Mouse (Mus musculus) small intestine, adult 2 months (tissue): ENCODE results near the gene Olfr1339. TPM values are rescaled to one million over a fixed set of nuclear protein-coding genes. Genes with fewer than 3 reads are reported as not detected.

Experiments
- H3K27ac ChIP-seq: fragments of 200-500 bp; 2 replicates; pipeline ENCODE4 v1.5.1; 2012; ENCODE audit warnings: low read depth, low read length, control low read depth, inconsistent platforms; ENCODE audit not compliant: insufficient read depth
- H3K27me3 ChIP-seq: fragments of 200-500 bp; 2 replicates; pipeline ENCODE4 v1.6.1; 2012; ENCODE audit warnings: mild to moderate bottlenecking, moderate library complexity, low read length, inconsistent platforms; ENCODE audit not compliant: control insufficient read depth, insufficient read depth
- H3K36me3 ChIP-seq: fragments of 200-500 bp; 2 replicates; pipeline ENCODE4 v1.6.1; 2012; ENCODE audit warnings: mild to moderate bottlenecking, low read length, control low read depth, inconsistent platforms; ENCODE audit not compliant: control insufficient read depth, insufficient read depth
- H3K4me1 ChIP-seq: fragments of 200-500 bp; 2 replicates; pipeline ENCODE4 v1.6.1; 2012; ENCODE audit warnings: low read length, inconsistent platforms, mixed read lengths; ENCODE audit not compliant: control insufficient read depth, insufficient read depth, insufficient read length
- H3K4me3 ChIP-seq: fragments of 200-500 bp; 2 replicates; pipeline ENCODE4 v1.5.1; 2012; ENCODE audit warnings: low read depth, mild to moderate bottlenecking, control low read depth, inconsistent platforms, low read length, moderate library complexity
- CTCF ChIP-seq: fragments of 200-500 bp; IDR thresholded peaks from 2 replicates; pipeline ENCODE4 v1.5.1; 2012; ENCODE audit warnings: low read depth, mild to moderate bottlenecking, control low read depth, inconsistent platforms, low read length, moderate library complexity, mixed read lengths; ENCODE audit not compliant: insufficient replicate concordance, insufficient read length; ENCODE audit errors: extremely low read depth
- POLR2A ChIP-seq: fragments of 200-500 bp; IDR thresholded peaks from 2 replicates; pipeline ENCODE4 v1.6.1; 2012; ENCODE audit warnings: low read depth, mild to moderate bottlenecking, control low read depth, inconsistent platforms, low read length, moderate library complexity
- WGBS: fragments of 180-500 bp; shearing (Covaris S2); methylation state at CpG from one replicate; pipeline ENCODE4 v1.1.7; 2018; 5-methylcytosine and 5-hydroxymethylcytosine counted together
- polyA plus RNA-seq: library from polyadenylated mRNA; depleted of rRNA; stranded (reverse); fragments of >200 nt; gene quantifications from 2 replicates; pipeline ENCODE4 v1.2.3, GENCODE M21; 2012; rRNA removed

The Olfr1339 gene
- polyA plus RNA-seq: not detected in 2 replicates

DNA sequence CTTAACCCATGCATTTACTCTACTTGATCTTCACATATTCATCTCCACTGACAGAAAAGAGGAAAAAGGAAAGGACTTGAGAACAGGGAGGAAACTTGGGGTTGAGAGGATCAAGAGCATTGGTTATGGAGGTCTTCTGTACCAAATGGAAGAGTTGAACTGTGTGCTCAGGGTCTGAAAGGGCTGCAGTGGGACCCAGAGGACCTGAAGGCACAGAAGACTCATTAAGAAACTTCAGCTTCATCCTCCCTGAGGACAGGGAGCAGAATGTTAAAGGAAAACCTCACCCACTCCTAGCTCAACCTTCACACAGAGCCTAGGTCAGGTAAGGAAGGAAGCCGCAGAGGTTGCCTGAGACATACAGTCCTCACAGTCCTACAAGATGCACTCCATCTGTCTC is at the start of gene Olfr1339:
TSS of gene Olfr1339 (plus strand) at position 301 of the 400 bp plus-strand sequence.
- Histone ChIP-seq H3K27ac (no peak within 1 kb of the TSS), H3K36me3 (no peaks in the 10 kb centered on the region), H3K4me3 (no peak within 1 kb of the TSS), H3K27me3 (no peaks in the 10 kb centered on the region), H3K4me1 (no peaks in the 10 kb centered on the region)
- 100% methylated on average over 1 of the region's 1 CpGs for WGBS
- TF ChIP-seq CTCF: no peak
- TF ChIP-seq POLR2A: no peak

GRCm38 (mm10) chr4:118687086-118687485 is 44.9 kb upstream of the Olfr1339 start:
- H3K27me3 ChIP-seq: no peaks in the 10 kb centered on the region
- no peaks in the 10 kb centered on the region for H3K4me1 ChIP-seq
- no peak for TF ChIP-seq CTCF
- no peak for TF ChIP-seq POLR2A
- WGBS: 6% methylated on average over 2 of the region's 2 CpGs
- no peaks in the 10 kb centered on the region for H3K36me3 ChIP-seq
- no peak overlapping the region for H3K4me3 ChIP-seq
- H3K27ac ChIP-seq: no peak overlapping the region

DNA sequence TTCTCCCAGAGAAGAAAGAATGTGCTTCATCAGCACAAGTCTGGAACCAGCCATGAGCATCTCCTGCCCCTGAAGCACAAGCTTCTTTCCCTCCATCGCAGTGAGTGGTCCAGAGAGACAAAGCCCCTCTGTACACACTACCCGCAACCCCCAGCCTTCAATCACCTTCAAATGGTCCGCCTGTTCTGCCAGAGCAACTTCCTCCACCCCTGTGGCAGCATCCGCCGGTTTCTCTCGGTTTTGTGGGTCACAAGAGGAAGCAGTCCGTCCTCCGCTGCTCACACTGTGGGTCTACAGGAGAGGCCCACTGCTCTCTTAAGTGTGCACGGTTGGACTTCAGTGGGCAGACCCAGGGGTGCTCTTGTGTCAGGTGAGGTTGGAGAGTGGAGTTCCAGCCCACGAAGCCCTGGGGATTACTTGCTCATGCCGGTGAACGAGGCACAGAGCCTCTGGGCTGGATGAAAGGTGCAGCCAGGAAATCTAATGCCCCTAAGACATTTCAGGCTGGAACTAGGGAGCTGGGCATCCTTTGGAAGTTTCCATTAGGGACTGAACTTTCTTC is 39.5 kb upstream of the Olfr1339 start, which contains the start of gene Olfr1342:
TSS of gene Olfr1342 (minus strand) at position 345 of the 562 bp plus-strand sequence.
- Histone ChIP-seq H3K27me3 (no peaks in the 10 kb centered on the region), H3K36me3 (no peaks in the 10 kb centered on the region), H3K4me1 (no peaks in the 10 kb centered on the region), H3K4me3 (no peak within 1 kb of the TSS), H3K27ac (no peak within 1 kb of the TSS)
- TF ChIP-seq POLR2A (no peak), CTCF (no peak)
- 50% methylated on average over 12 of the region's 12 CpGs for WGBS

DNA sequence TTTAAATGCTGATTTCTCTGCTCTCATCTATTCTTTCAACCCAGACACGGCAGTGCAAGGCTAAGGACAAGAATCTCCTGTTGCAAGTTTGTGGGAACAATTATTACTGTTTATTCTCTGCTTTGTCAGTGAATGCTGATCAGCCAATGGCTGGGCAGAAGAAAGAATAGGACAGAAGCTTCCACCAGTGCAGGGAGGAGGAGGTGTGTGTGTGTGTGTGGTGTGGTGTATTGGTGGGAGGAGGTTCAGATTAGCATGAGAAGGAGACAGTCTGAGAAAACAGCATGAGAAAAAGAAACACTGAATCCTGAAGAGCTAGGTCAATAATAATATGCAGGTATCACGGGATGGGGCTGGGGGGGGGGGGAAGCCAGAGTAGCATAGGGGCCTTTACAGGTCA is 38.2 kb upstream of the Olfr1339 start:
- TF ChIP-seq POLR2A (no peak), CTCF (no peak)
- H3K36me3 ChIP-seq: no peaks in the 10 kb centered on the region
- H3K27ac ChIP-seq: no peak overlapping the region
- H3K4me1 ChIP-seq: no peaks in the 10 kb centered on the region
- H3K4me3 ChIP-seq: no peak overlapping the region
- H3K27me3 ChIP-seq: no peaks in the 10 kb centered on the region
- 42% methylated on average over 2 of the region's 2 CpGs for WGBS

DNA sequence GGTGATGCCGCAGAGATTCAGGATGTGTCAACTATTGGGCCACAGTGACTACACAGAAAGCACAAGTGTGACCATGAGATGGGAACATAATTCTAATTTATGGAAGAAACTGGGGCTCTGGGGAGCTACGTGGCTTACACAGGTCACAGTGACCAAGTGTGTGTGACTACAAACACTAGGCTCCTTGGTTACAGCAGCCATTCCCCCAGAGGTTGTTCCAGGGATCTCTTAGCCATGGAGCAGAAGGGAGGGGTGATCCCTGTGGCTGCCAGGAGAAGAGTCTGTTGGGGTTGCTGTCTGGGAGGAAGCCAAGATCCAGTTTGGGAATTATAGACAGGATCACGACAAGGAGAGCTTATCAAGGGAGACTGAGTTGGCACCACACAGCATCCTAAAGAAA is 28.8 kb upstream of the Olfr1339 start, which contains the start of gene Olfr1341:
TSS of gene Olfr1341 (plus strand) at position 301 of the 400 bp plus-strand sequence.
- no peaks in the 10 kb centered on the region for H3K4me1 ChIP-seq
- H3K27me3 ChIP-seq: no peaks in the 10 kb centered on the region
- H3K4me3 ChIP-seq: no peak within 1 kb of the TSS
- 75% methylated on average over 3 of the region's 3 CpGs for WGBS
- H3K27ac ChIP-seq: no peak within 1 kb of the TSS
- no peaks in the 10 kb centered on the region for H3K36me3 ChIP-seq
- no peak for TF ChIP-seq POLR2A
- no peak for TF ChIP-seq CTCF

- Histone ChIP-seq H3K36me3 (no peaks in the 10 kb centered on the region), H3K4me1 (no peaks in the 10 kb centered on the region), H3K27me3 (no peaks in the 10 kb centered on the region), H3K27ac (no peak overlapping the region), H3K4me3 (no peak overlapping the region)
- 76% methylated on average over 5 of the region's 5 CpGs for WGBS
- TF ChIP-seq POLR2A (no peak), CTCF (no peak)
These were observed 23.9 kb upstream of the Olfr1339 start for GRCm38 (mm10) chr4:118708086-118708485.

GRCm38 (mm10) chr4:118711656-118712055 is 20.3 kb upstream of the Olfr1339 start:
- TF ChIP-seq POLR2A (no peak), CTCF (no peak)
- 53% methylated on average over 1 of the region's 1 CpGs for WGBS
- H3K36me3 ChIP-seq: no peaks in the 10 kb centered on the region

DNA sequence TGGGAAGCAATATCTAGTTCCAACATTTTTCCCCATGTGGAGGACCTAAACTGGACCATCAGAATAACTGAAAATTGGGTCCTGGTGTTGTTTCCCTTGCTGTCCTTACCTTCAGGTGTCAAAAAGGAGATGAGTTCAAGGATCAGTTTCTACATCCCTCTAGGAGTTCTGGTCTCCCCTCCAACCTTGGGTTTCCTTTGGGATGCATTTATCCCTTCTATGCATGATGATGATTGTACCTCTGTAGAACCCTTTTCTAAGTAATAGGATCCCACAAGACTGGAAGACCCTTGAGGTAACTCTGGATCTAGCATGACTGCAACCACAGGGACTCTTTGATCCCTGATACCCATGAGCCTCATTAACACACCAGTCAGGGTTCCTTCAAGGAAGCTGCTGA is 12.1 kb upstream of the Olfr1339 start, which contains the start of gene Olfr1340:
TSS of gene Olfr1340 (plus strand) at position 301 of the 400 bp plus-strand sequence.
- TF ChIP-seq POLR2A: no peak
- no peak for TF ChIP-seq CTCF
- Histone ChIP-seq H3K4me3 (no peak within 1 kb of the TSS), H3K4me1 (no peaks in the 10 kb centered on the region), H3K27ac (no peak within 1 kb of the TSS), H3K36me3 (no peaks in the 10 kb centered on the region), H3K27me3 (no peaks in the 10 kb centered on the region)

More at GRCm38 (mm10) chr4:118711656-118712055, 20.3 kb upstream of the Olfr1339 start:
- Histone ChIP-seq H3K4me3 (no peak overlapping the region), H3K4me1 (no peaks in the 10 kb centered on the region), H3K27me3 (no peaks in the 10 kb centered on the region), H3K27ac (no peak overlapping the region)
